Mouse (Mus musculus) limb, embryonic 12.5 days (tissue): ENCODE data around the gene Nxn. TPM values are rescaled to one million over a fixed set of nuclear protein-coding genes. Genes with fewer than 3 reads are reported as not detected.

Experiments
- ATAC-seq: fragments of 200-750 bp; cut with Nextera tagmentation; 2 replicates; pipeline ENCODE4 v1.8.0; 2017; ENCODE audit warnings: low read depth, moderate TSS enrichment; ENCODE audit not compliant: insufficient number of reproducible peaks, insufficient read depth, low FRiP score, low TSS enrichment
- H3K27ac ChIP-seq: fragments of 300-500 bp; sonication (generic); 2 replicates; pipeline ENCODE4 v1.5.1; 2016; ENCODE audit warnings: mild to moderate bottlenecking, moderate library complexity
- H3K27me3 ChIP-seq: fragments of 300-500 bp; sonication (generic); 2 replicates; pipeline ENCODE4 v1.6.1; 2016; ENCODE audit warnings: mild to moderate bottlenecking, moderate library complexity
- H3K36me3 ChIP-seq: fragments of 300-500 bp; sonication (generic); 2 replicates; pipeline ENCODE4 v1.6.1; 2016; ENCODE audit warnings: mild to moderate bottlenecking, moderate library complexity
- H3K4me1 ChIP-seq: fragments of 300-500 bp; sonication (generic); replicated peaks from 2 replicates; pipeline ENCODE4 v1.6.1; 2016
- H3K4me2 ChIP-seq: fragments of 300-500 bp; sonication (generic); 2 replicates; pipeline ENCODE4 v1.6.1; 2016; ENCODE audit warnings: mild to moderate bottlenecking, moderate library complexity
- H3K4me3 ChIP-seq: fragments of 300-500 bp; sonication (generic); replicated peaks from 2 replicates; pipeline ENCODE4 v1.5.1; 2016; ENCODE audit warnings: mild to moderate bottlenecking
- H3K9ac ChIP-seq: fragments of 300-500 bp; sonication (generic); replicated peaks from 2 replicates; pipeline ENCODE4 v1.6.1; 2016; ENCODE audit warnings: mild to moderate bottlenecking, moderate library complexity
- H3K9me3 ChIP-seq: fragments of 300-500 bp; sonication (generic); 2 replicates; pipeline ENCODE4 v1.6.1; 2016; ENCODE audit warnings: mild to moderate bottlenecking, moderate library complexity
- WGBS: fragments of 180-500 bp; shearing (Covaris S2); methylation state at CpG from one replicate; pipeline ENCODE4 v1.1.7; 2016; 5-methylcytosine and 5-hydroxymethylcytosine counted together
- polyA plus RNA-seq: library from polyadenylated mRNA; unstranded; fragments of >200 nt; fragmentation: Nextera tagmentation; extraction: Ambion mirVana; gene quantifications from 2 replicates; pipeline ENCODE4 v1.2.1, GENCODE M21; 2016

Gene Nxn
- polyA plus RNA-seq, 1 experiment from 2014 or later, result 61.2 TPM

DNA sequence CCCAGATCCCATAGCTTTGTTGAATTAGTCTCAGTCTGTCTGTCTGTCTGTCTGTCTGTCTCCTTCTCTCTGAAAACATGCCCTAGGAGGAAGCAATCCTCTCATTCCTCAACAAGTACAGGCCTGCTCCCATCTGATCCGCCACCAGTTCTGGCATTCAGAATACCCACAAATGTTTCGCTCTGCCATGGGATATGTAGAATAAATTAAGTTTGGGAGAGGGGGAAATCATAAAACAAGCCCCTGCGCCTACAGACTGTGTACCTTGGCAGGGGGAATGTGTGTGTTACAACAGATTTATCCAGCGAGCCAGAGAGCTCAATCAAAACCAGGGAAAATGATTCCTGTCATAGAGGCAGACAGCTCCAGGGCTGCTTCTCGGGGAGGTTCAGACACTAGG lies 98.1 kb downstream of the Nxn start:
- Histone ChIP-seq H3K27me3 (no peaks in the 10 kb centered on the region), H3K4me3 (no peak overlapping the region), H3K4me1 (peaks cover 82% of the 10 kb centered on the region), H3K36me3 (no peaks in the 10 kb centered on the region), H3K9me3 (no peaks in the 10 kb centered on the region), H3K9ac (no peak overlapping the region), H3K27ac (peak overlapping the region; percentile 47), H3K4me2 (no peak overlapping the region)
- ATAC-seq, result no peak
- WGBS, result 74% methylated on average over 5 of the region's 5 CpGs

DNA sequence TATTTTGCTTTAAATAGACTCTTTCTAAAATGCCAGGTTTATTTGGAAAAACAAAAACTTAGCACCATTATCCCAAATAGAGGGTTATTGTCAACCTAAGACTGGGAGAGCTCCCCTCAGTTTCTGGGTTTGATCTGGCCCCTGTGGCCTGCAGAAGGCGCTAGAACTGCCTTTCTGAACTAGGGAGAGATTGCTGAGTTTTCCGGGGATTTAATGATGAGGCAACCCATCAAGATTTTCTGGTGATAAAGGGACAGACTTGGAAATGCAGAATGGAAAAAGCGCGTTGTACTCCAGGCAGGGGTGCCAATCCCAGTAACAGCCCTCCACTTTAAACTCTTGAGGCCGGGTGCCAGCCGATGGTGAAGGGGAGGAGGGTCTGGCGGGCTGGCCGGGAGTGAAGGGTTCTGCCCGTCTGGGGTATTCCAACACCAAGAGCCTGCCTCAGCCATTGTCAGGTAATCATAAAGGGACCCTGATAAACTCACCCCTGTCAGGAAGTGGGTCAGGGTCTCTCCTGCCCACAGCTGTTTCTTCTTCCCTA lies 100.4 kb downstream of the Nxn start:
- Histone ChIP-seq H3K4me1 (peaks cover 93% of the 10 kb centered on the region), H3K9ac (no peak overlapping the region), H3K4me3 (no peak overlapping the region), H3K4me2 (no peak overlapping the region), H3K27me3 (no peaks in the 10 kb centered on the region), H3K27ac (peak overlapping the region; percentile 43; the same call in 1 of the 2 replicates), H3K9me3 (no peaks in the 10 kb centered on the region; the same call in 1 of the 2 replicates), H3K36me3 (no peaks in the 10 kb centered on the region)
- WGBS, result 59% methylated on average over 9 of the region's 9 CpGs
- ATAC-seq, result no peak

DNA sequence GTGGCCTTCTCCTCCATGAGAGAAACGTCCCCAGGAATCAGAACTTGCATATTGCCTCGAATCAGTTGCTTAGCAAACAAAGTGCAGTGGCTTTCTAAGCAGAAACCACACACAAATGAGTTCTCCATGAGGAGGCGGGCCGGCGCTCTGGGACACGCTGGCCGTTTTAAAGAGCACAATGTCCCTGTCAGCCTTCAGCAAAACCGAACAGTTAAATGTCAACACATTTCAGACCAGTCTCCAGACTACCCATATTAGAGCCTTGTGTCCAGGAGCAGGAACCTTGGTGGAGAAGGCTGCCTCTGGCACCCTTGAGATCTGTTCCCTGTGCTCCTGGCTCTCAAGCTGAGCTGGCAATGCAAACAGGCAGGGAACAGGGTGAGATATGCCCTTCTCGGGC lies 101.7 kb downstream of the Nxn start:
- Histone ChIP-seq H3K4me1 (peaks cover 94% of the 10 kb centered on the region), H3K27ac (peak overlapping the region; percentile 50; the same call in 1 of the 2 replicates), H3K36me3 (no peaks in the 10 kb centered on the region), H3K9me3 (no peaks in the 10 kb centered on the region; the same call in 1 of the 2 replicates), H3K4me3 (no peak overlapping the region), H3K27me3 (no peaks in the 10 kb centered on the region), H3K4me2 (no peak overlapping the region), H3K9ac (no peak overlapping the region)
- WGBS, result 65% methylated on average over 9 of the region's 9 CpGs
- no peak for ATAC-seq

DNA sequence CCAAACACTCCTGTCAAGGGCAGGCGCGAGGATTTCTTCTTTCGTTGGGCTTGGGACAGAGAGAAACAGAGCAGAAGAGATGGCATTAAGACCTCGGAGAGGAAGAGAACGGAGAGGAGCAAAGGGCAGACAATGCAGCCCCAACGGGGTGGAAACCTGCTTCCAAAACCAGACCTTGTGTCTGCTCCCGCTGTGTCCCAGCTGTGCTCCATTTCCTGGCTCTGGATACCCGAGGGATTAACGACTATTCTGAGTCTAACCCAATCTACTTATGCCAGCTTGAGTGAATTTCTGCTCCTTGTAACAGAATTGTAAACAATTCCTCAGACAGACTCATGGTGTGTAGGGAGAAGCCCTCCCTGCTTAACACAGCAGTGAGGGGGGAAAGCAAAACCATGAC lies 104.1 kb downstream of the Nxn start:
- H3K27ac ChIP-seq, result peak overlapping the region; percentile 80
- H3K4me1 ChIP-seq, result peaks cover 95% of the 10 kb centered on the region
- ATAC-seq, result no peak
- no peaks in the 10 kb centered on the region; the same call in 1 of the 2 replicates for H3K9me3 ChIP-seq
- no peak overlapping the region for H3K4me3 ChIP-seq
- no peaks in the 10 kb centered on the region for H3K27me3 ChIP-seq
- no peak overlapping the region for H3K9ac ChIP-seq
- WGBS, result 19% methylated on average over 9 of the region's 9 CpGs
- no peaks in the 10 kb centered on the region for H3K36me3 ChIP-seq
- no peak overlapping the region for H3K4me2 ChIP-seq

DNA sequence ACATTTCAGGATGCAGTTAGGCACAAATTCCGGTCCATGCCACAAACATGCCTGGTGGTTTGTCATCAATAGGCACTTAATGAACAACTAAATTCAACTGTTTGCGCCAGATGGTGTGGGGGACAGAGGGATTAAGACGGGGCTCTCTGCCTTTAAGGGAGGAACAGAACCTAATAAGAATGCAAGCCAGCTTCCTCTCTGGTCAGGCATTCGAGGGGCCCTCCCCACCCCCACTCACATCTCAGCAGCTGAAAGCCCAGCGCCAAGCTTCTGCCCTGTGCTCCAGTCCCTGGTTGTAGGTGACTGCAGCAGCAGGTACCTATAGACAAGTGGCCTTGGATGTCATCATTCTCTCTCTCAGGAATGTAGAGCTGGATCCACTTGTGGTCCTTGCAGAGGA lies 104.9 kb downstream of the Nxn start:
- Histone ChIP-seq H3K9ac (no peak overlapping the region), H3K4me2 (no peak overlapping the region), H3K27me3 (no peaks in the 10 kb centered on the region), H3K4me1 (peaks cover 95% of the 10 kb centered on the region), H3K36me3 (no peaks in the 10 kb centered on the region), H3K4me3 (no peak overlapping the region), H3K9me3 (no peaks in the 10 kb centered on the region; the same call in 1 of the 2 replicates), H3K27ac (peak overlapping the region; percentile 80; the same call in 1 of the 2 replicates)
- WGBS, result 31% methylated on average over 5 of the region's 5 CpGs
- no peak for ATAC-seq

DNA sequence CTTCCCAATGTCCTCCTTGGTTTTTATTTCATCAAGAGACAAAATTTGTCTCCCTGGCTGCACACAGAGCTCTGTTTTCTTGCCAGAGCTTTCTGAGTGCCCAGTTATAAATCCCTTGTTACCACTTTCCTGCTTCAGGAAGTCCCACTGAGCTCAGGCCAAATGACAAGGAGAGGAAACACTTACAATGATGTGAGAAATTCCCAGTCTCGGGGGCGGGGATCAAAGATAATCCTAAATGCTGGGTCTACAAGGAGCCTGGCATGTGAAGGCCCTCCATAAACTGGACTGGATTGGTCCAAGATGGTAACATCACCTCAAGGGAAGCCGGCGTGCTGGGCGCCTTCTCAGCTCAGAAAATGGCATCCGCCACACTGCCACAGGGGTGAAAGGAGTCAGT lies 106.1 kb downstream of the Nxn start:
- Histone ChIP-seq H3K9me3 (no peaks in the 10 kb centered on the region; the same call in 1 of the 2 replicates), H3K4me3 (no peak overlapping the region; the same call in 1 of the 2 replicates), H3K36me3 (no peaks in the 10 kb centered on the region), H3K4me1 (peaks cover 92% of the 10 kb centered on the region), H3K27me3 (no peaks in the 10 kb centered on the region), H3K27ac (peak overlapping the region; percentile 80), H3K4me2 (peak overlapping the region; percentile 30), H3K9ac (no peak overlapping the region)
- ATAC-seq, result no peak
- WGBS, result 37% methylated on average over 6 of the region's 6 CpGs

DNA sequence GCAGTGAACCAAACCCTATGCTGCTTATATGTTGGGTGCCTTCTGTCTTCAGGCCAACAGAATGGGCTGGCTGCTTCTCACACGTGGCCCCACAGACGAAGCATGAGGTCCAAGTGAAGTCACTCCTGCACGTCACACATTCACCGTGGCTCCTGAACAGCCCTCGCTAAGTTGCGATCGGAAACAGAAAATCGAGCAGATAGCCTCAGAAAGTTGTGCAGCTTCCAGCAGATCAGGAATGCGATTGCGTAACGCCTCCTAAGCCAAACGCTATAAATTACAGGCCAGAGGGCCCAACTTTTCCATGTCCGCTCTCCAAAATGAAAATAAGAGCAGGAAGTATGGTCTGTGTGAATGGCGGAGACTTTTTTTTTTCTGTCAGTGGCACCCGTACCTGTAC lies 106.5 kb downstream of the Nxn start:
- 31% methylated on average over 15 of the region's 15 CpGs for WGBS
- Histone ChIP-seq H3K9ac (no peak overlapping the region; the same call in 1 of the 2 replicates), H3K36me3 (no peaks in the 10 kb centered on the region), H3K27ac (peak overlapping the region; percentile 80), H3K4me1 (peaks cover 92% of the 10 kb centered on the region), H3K27me3 (no peaks in the 10 kb centered on the region), H3K4me3 (no peak overlapping the region; the same call in 1 of the 2 replicates), H3K4me2 (peak overlapping the region; percentile 30), H3K9me3 (no peaks in the 10 kb centered on the region; the same call in 1 of the 2 replicates)
- no peak for ATAC-seq

DNA sequence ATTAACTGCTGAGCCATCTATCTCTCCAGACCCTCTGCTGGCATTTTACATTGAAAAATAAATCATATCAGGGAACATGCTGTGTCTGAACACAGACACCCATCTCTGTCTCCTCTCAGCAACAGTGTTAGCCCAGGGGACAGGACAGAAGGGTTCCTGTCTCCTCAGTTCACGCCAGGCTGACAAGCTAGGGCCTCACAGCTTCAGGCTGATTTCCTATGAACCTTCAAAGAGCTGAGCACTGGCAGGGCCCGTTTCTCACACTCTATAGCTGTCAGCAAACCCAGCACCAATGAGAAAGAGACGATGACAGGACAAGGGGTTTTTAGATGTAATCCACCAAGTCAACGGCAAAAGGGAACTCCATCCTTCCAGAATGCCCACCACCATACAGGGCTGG lies 107.0 kb downstream of the Nxn start:
- H3K9me3 ChIP-seq, result no peaks in the 10 kb centered on the region; the same call in 1 of the 2 replicates
- no peaks in the 10 kb centered on the region for H3K27me3 ChIP-seq
- no peaks in the 10 kb centered on the region for H3K36me3 ChIP-seq
- peak overlapping the region; percentile 30; the same call in 1 of the 2 replicates for H3K4me2 ChIP-seq
- H3K9ac ChIP-seq, result no peak overlapping the region; the same call in 1 of the 2 replicates
- H3K4me1 ChIP-seq, result peaks cover 92% of the 10 kb centered on the region
- no peak for ATAC-seq
- peak overlapping the region; percentile 80 for H3K27ac ChIP-seq
- WGBS, result 32% methylated on average over 4 of the region's 4 CpGs
- no peak overlapping the region for H3K4me3 ChIP-seq

DNA sequence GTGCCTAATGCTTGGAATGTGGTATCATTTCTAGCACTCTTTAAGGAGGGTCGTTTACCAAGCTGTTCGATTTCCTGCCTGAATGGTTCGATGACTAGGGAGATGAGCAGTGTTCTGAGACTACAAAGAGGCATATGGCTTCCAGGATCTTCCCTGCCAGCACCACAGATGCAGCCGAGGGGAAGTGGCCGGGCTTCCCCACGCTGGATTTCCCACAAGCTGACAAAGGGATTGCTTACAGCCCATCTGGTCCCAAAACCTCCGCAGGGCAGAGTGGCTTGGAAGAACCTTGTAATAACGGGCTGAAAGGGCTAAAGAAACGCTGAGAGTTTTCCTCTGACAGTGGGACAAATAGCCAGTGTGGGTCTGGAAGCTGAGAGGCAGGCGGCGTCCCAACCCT lies 108.6 kb downstream of the Nxn start:
- WGBS, result 26% methylated on average over 11 of the region's 11 CpGs
- Histone ChIP-seq H3K27ac (peak overlapping the region; percentile 78), H3K9ac (no peak overlapping the region)

DNA sequence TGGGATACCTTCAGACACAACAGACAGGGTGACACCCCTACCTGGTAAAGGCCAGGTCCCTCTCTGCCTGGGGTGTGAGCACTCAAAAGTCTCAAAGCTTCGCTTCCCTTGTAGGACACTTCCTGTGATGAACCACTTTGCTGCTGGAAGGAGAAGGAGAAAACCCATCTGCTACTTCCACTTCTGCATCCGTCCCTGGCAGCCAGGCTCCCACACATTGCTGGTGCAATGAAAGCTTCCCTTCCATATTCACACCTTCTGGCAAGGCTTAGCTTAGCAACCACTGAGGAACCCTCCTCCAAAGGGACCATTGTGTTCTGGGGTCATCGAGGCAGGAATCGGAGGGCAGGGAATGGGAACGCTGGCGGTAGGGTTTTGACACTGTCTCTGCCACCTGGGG lies 110.3 kb downstream of the Nxn start:
- Histone ChIP-seq H3K4me2 (no peak overlapping the region), H3K4me1 (peaks cover 86% of the 10 kb centered on the region), H3K9me3 (no peaks in the 10 kb centered on the region), H3K36me3 (peaks cover 2% of the 10 kb centered on the region; the same call in 1 of the 2 replicates), H3K27me3 (no peaks in the 10 kb centered on the region), H3K4me3 (no peak overlapping the region), H3K27ac (no peak overlapping the region), H3K9ac (no peak overlapping the region)
- WGBS, result 82% methylated on average over 6 of the region's 6 CpGs
- no peak for ATAC-seq

More for the DNA sequence above, 108.6 kb downstream of the Nxn start:
- Histone ChIP-seq H3K27me3 (no peaks in the 10 kb centered on the region), H3K4me3 (no peak overlapping the region), H3K9me3 (no peaks in the 10 kb centered on the region; the same call in 1 of the 2 replicates), H3K4me2 (no peak overlapping the region; the same call in 1 of the 2 replicates), H3K4me1 (peaks cover 93% of the 10 kb centered on the region), H3K36me3 (no peaks in the 10 kb centered on the region)
- ATAC-seq, result no peak

DNA sequence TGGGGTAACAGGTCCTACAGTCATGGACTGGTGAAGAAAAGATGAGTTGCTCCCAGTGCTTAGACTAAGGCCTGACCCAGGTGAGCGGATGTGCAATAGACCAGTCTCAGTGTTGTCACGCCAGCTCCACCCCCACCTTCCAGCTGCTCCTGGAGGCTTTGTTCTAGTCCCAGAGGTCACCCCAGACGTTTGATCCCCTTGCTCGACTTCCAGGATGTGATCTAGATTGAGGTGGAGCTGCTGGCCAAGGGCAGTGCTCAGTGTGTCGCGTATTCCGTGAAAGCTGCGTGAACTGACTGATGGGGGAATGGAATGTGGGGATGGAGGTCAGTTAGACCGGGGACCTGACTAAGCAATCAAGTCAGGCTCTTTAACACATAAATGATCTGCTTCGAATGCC lies 111.6 kb downstream of the Nxn start:
- Histone ChIP-seq H3K4me3 (no peak overlapping the region), H3K4me2 (no peak overlapping the region), H3K9ac (no peak overlapping the region), H3K27ac (peak overlapping the region; percentile 45; the same call in 1 of the 2 replicates), H3K9me3 (no peaks in the 10 kb centered on the region), H3K36me3 (peaks cover 4% of the 10 kb centered on the region; the same call in 1 of the 2 replicates), H3K27me3 (no peaks in the 10 kb centered on the region), H3K4me1 (peaks cover 72% of the 10 kb centered on the region)
- ATAC-seq, result no peak
- 36% methylated on average over 10 of the region's 10 CpGs for WGBS
